Comparison of ENCODE assay signal across 8 mouse cellular contexts in genomic region chr5:125270587-125271130, GRCm38 (mm10).
A peak's percentile ranks its signal among the peaks of the same experiment; 100 is the strongest.
DNase-seq lines count a peak whose midpoint lies in the region; ATAC-seq and TF ChIP-seq lines count a peak whose summit lies in the region.
"Had no signal": no experiment of that assay in that cellular context is flagged by ENCODE, and none has a peak within 500 bp of the region (broad histone marks: within the 10 kb centered on the region; RNA-seq: fewer than 3 reads in every experiment).

No protein-coding gene starts in this region.

- TF ChIP-seq EP300 in lung, postnatal 0 days (IDR thresholded peaks at IDR 0.05): no peak

- no peaks in the 10 kb centered on the region for H3K9me3 ChIP-seq in ES-E14 (ENCODE audit: control insufficient read depth, insufficient read depth, low read depth, low read length)
- H3K9me3 ChIP-seq in lung, postnatal 0 days (ENCODE audit: low read length): no peaks in the 10 kb centered on the region
- H3K9me3 ChIP-seq: hindbrain, embryonic 15.5 days had no signal

- in situ Hi-C loops in ES-E14 (cut with MboI; ENCODE audit: low sequenced_read_pairs in 2 of 2, unreplicated experiment in 2 of 2): loop anchor here in 1 of 2 experiments (5.0 kb wide), 1 partner anchor 363 kb away; no protein-coding TSS in a partner anchor

- peak; percentile 96 for TF ChIP-seq CTCF in lung, postnatal 0 days (IDR thresholded peaks at IDR 0.05)

- H3K27ac ChIP-seq in ES-E14 (ENCODE audit: insufficient read depth, low read depth, low read length, poor library complexity, severe bottlenecking): no peak overlapping the region
- no peak overlapping the region for H3K27ac ChIP-seq in lung, postnatal 0 days (ENCODE audit: low read length)
- H3K27ac ChIP-seq: hindbrain, embryonic 15.5 days had no signal

- H3K4me2 ChIP-seq in lung, postnatal 0 days (replicated peaks; ENCODE audit: low read depth, low read length): no peak overlapping the region
- H3K4me2 ChIP-seq: hindbrain, embryonic 15.5 days had no signal

- 14% methylated on average over 12 of the region's 12 CpGs for WGBS in lung, postnatal 0 days

- no peak for ATAC-seq in lung, postnatal 0 days

- H3K27me3 ChIP-seq in lung, postnatal 0 days (replicated peaks; ENCODE audit: insufficient read depth, low read length): no peaks in the 10 kb centered on the region
- H3K27me3 ChIP-seq: hindbrain, embryonic 15.5 days had no signal

- no peaks in the 10 kb centered on the region for H3K36me3 ChIP-seq in ES-E14 (ENCODE audit: control insufficient read depth, insufficient read depth, low read length, poor library complexity, severe bottlenecking)
- H3K36me3 ChIP-seq in lung, postnatal 0 days (ENCODE audit: insufficient read depth, low read length): no peaks in the 10 kb centered on the region
- H3K36me3 ChIP-seq: hindbrain, embryonic 15.5 days had no signal

- DNase-seq in B cell, adult 2 months: peak; percentile 78 to 80
- no peak for DNase-seq in ES-E14 (ENCODE audit: low read depth, low spot score)
- peak; percentile 70 for DNase-seq in cerebellum, adult 8-10 months
- peak; percentile 50 to 64 for DNase-seq in frontal cortex, postnatal 36 days (ENCODE audit: low spot score in 2 of 2)
- DNase-seq in kidney, postnatal 14 days: peak; percentile 75
- peak; percentile 87 for DNase-seq in lung, postnatal 0 days (ENCODE audit: low spot score)
- peak; percentile 79 to 82 for DNase-seq in right cerebral cortex, postnatal 10 days (ENCODE audit: low spot score in 2 of 2)

- no peak overlapping the region for H3K4me3 ChIP-seq in ES-E14 (ENCODE audit: insufficient read depth in 1 of 2, low read depth in 1 of 2, low read length in 2 of 2, poor library complexity in 1 of 2, severe bottlenecking in 1 of 2)
- no peak overlapping the region for H3K4me3 ChIP-seq in lung, postnatal 0 days (ENCODE audit: low read depth, low read length)
- H3K4me3 ChIP-seq: hindbrain, embryonic 15.5 days had no signal

- H3K9ac ChIP-seq in ES-E14 (ENCODE audit: insufficient read depth, low read depth, low read length, poor library complexity, severe bottlenecking): no peak overlapping the region
- no peak overlapping the region for H3K9ac ChIP-seq in lung, postnatal 0 days (replicated peaks; ENCODE audit: low read depth)
- H3K9ac ChIP-seq: hindbrain, embryonic 15.5 days had no signal

- peaks cover 0 to 3% of the 10 kb centered on the region in 2 experiments; a peak in 2 of 4 replicates for H3K4me1 ChIP-seq in ES-E14 (ENCODE audit: control insufficient read depth in 2 of 2, insufficient read depth in 2 of 2, low read length in 2 of 2, poor library complexity in 1 of 2)
- H3K4me1 ChIP-seq in lung, postnatal 0 days (ENCODE audit: insufficient read depth, low read depth, low read length): no peaks in the 10 kb centered on the region; the same call in none of the 2 replicates

TF ChIP-seq in ES-E14, 5 proteins besides CTCF, POLR2A, EP300 and RAD21:
- TF ChIP-seq ZC3H11A (IDR thresholded peaks at IDR 0.05; ENCODE audit: borderline replicate concordance, low read depth, low read length): peak; percentile 61; the same call in 1 of the 2 replicates
- TF ChIP-seq CHD2 (IDR thresholded peaks at IDR 0.05; ENCODE audit: low read depth, low read length): no peak
